Mouse (Mus musculus): ENCODE results near the gene Sec14l5. TPM values are rescaled to one million over a fixed set of nuclear protein-coding genes. Genes with fewer than 3 reads are reported as not detected.
A peak's percentile ranks its signal among the peaks of the same experiment; 100 is the strongest.

Sec14l5 gene
- total RNA-seq, 2 experiments from 2014 or later = 7.3 to 10.6 TPM

- DNase-seq (ENCODE audit: low spot score in 2 of 2) = no peak
Observed at GRCm38 (mm10) chr16:5153299-5154026, 6.6 kb downstream of the Sec14l5 start.

GRCm38 (mm10) chr16:5155014-5155413, 8.1 kb downstream of the Sec14l5 start:
- no peak for DNase-seq (ENCODE audit: low spot score in 2 of 2)

DNA sequence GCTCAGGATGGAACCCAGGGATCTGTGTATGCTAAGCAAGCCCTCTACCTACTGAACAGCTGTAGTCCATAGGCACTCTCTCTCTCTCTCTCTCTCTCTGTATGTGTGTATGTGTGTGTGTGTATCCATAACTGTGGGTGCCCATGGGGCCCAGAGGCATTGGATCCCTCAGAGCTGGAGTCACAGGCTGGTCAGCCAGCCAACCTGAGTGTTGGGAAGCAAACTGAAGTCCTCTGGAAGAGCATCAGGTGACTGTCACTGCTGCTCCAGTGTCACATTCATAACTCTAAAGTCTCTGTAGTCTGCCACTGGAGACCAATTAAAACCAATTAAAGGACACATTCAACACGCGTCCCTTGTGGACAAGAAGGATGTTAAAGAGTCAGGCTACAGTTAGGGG, 9.6 kb downstream of the Sec14l5 start:
- no peak for DNase-seq (ENCODE audit: low spot score in 2 of 2)

DNA sequence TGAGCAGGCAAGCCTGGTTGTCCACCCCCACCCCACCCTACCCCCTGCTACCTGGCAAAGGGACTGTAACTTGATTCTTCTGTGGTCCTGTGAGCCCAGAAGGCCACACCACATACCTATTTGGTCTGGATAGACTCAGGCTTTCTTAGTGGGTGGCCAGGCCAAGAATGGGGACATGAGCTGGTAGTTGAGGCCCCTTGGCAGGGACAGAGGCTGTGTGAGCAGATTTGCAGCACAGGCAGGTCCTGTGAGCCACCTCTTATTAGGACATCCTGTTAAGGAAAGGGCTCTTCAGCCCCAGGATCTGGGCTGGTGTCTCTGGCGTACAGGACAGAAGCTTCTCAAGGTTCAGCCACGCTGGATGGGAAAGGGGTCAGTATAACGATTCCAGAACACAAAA, 10.2 kb downstream of the Sec14l5 start:
- DNase-seq (ENCODE audit: low spot score in 2 of 2) = no peak

DNA sequence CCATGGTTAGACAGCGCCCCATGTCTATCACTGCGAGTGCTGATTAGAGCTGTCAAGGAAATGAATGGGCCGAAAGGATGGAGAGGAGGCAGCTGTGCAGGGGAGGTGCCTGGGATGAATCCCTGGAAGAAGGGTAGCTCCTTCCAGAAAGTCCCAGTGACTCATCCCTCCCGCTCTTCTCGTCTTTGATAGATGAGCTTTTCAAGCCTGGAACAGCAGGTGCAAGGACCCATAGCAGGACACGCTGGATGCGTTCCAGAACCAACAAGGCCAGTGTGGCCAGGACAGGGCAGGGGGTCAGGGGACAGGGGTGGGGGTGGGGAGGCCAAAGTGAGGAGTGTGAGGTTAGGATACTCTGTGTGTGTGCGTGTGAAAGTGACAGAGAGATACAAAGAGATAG, 12.3 kb downstream of the Sec14l5 start:
- DNase-seq (ENCODE audit: low spot score in 2 of 2) = no peak

DNA sequence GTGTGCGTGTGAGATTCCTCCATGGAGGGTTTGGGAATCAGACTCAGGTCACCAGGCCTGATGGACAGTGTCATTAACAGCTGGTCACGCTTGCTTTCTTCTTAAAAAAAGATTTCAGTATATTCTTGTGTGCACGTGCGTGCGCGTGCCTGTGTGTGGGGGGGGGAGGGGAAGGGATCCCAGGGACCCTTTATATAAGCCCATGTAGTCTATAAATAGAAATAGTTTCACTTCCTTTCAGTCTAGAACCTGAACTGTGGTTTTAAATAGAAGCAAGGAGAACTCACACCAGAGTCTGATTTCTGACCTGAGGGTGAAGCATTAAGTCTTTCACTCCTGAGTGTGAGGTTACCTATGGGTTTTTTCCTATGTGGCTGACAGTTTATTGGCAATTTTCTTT, 17.4 kb downstream of the Sec14l5 start:
- DNase-seq (ENCODE audit: low spot score in 2 of 2) = no peak

DNA sequence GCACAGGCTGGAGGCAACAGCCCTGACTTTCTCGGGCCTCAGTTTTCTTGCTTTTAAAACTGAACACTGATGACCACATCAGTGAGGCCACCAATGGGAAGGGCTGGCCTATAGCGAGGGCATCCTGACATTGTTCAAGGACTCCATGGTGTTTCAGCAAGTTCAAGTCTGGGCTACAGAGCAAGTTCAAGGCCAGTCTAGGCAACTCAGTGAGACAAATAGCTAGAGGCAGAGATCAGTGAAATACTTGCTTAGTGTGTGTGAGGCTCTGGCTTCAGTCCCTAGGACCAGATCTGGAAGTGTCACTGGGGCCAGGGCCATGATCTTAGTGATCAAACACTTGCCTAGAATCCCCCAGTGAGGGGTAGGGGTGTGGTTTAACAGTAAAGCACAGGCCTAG, 21.1 kb downstream of the Sec14l5 start:
- DNase-seq (ENCODE audit: low spot score in 2 of 2) = no peak

- DNase-seq (ENCODE audit: low spot score in 2 of 2) = no peak
Observed at GRCm38 (mm10) chr16:5168829-5169228, 21.9 kb downstream of the Sec14l5 start.

DNA sequence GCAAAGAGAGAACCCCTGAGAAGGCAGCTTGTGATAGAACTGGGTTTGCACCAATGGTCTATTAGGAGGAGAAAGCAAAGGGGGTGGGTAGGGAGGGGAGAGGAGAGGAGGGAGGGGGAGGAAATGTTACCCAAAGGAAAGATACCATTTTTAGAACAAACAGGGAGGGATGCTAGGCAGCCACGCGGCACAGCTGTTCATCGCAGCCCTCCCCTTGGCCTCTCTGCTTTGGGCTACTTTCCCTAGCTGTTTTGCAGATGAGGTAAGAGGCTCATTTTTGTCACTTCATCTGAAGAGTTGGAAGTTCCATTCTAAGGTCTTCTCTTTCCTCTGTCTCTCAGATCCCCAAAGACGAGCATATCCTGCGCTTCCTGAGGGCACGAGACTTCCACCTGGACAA, 25.7 kb downstream of the Sec14l5 start:
- no peak for DNase-seq (ENCODE audit: low spot score in 2 of 2)

GRCm38 (mm10) chr16:5183310-5183975, 36.5 kb downstream of the Sec14l5 start:
- DNase-seq (ENCODE audit: low spot score in 2 of 2) = no peak

- no peak for DNase-seq (ENCODE audit: low spot score in 2 of 2)
Observed at GRCm38 (mm10) chr16:5184101-5184500, 37.2 kb downstream of the Sec14l5 start.

GRCm38 (mm10) chr16:5184956-5185355, 38.0 kb downstream of the Sec14l5 start:
- no peak for DNase-seq (ENCODE audit: low spot score in 2 of 2)

- DNase-seq (ENCODE audit: low spot score in 2 of 2) = no peak
Observed at GRCm38 (mm10) chr16:5185691-5186090, 38.8 kb downstream of the Sec14l5 start.

GRCm38 (mm10) chr16:5186234-5186633, 39.3 kb downstream of the Sec14l5 start:
- DNase-seq (ENCODE audit: low spot score in 2 of 2) = peak in 1 of 2 experiments; percentile 60

DNA sequence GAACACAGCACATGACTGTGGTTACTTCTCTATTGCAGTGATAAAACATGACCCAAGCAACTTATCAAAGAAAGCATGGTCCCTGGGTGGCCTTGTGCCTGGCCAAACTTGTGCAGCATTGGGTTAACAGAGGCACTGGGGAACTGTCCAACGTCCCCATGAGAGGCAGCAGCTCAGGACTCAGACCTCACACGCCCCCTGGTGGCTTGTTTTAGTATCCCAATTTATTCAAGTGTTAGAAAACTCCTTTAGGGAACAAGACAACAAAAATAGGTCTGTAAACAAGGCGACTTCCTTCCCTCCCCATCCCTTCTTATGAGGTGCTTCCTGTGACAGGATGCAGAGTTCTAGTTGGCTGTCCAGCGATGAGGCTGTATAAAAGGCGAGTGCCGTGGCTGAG, 48.2 kb downstream of the Sec14l5 start:
- peak; percentile 21 to 74 for DNase-seq (ENCODE audit: low spot score in 2 of 2)

DNA sequence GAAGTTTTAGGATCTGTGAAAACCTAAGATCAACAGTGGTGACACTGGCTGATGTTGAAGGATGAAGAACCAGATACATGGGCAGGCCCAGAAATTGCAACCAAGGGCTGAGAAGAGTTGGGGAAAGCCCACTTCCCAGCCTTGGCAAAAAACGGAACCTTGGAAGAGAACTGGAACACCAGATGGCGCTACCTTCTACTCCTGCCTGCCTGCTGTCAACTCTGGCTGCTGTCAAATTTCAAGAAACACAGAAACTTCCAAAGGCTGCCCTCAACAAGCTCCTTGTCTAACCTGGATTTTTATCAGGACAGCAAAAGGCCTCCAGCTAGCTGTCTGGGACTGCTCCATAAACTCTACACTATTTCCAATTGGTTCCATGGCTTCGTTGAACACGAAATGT, 55.8 kb downstream of the Sec14l5 start:
- peak; percentile 19 to 67 for DNase-seq (ENCODE audit: low spot score in 2 of 2)

DNA sequence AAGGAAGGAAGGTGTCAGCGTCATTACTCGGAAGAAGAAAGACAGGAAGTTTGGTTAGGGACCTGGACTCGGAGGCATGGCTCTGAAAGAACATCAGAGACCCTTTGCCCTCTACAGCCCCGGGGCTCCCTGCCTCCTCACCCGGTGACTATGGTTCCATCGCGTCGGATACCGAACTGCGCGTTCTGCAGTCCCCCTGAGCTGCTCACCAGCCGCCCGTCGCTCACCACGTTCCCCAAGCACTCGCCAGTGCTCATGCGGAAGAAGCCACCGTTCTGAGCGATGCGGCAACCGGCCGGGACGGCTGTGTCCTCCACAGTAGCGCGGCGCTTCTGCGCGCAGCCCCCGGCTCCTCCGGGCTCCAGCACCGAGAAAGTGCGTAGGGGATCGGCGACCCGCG, 56.3 kb downstream of the Sec14l5 start:
- peak in 1 of 2 experiments; percentile 28 for DNase-seq (ENCODE audit: low spot score in 2 of 2)

GRCm38 (mm10) chr16:5203668-5204433, 56.9 kb downstream of the Sec14l5 start, which contains the start of gene Nagpa:
Gene Nagpa, minus strand, starts transcription at chr16:5204012.
- DNase-seq (ENCODE audit: low spot score in 2 of 2) = peak; percentile 61 to 87

GRCm38 (mm10) chr16:5205431-5205970, 58.6 kb downstream of the Sec14l5 start:
- DNase-seq (ENCODE audit: low spot score in 2 of 2) = no peak

DNA sequence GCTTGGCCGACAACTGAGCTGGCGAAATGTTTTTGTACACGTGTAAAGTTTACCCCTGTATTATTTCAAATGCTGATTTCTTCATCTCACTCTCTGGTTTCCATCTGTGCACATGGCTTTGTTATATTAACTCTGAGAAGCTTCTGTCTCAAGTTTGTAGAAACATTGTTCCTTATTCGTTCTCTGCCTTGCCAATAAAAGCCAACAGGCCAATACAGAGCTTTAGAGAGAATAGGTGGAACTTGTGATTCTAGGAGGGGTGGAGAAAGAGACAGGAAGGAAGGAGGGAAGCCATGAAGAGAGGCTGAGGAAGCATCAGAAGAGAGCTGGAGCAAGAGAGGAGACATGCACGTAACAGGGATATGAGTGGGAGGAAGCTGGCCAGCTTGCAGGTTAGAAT, 59.1 kb downstream of the Sec14l5 start:
- peak in 1 of 2 experiments; percentile 54 for DNase-seq (ENCODE audit: low spot score in 2 of 2)

DNA sequence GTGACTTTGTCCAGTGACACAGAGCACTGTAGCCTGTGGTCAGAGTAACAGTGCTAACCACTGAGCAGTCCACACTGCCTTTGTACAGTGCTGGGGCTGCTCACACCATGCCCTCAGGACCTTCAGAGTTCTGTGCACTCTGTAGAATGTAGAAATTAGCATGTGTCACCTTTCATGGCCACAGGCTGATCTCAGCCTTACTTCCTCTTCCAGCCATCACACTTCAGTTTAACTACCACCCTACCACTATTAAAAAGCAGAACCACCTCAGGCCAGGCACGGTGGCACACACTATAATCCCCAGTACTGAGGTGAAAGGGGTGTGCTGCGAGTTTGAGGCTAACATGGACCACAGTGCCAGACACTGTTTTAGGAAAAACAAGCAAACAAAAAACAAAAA, 63.5 kb downstream of the Sec14l5 start:
- no peak for DNase-seq (ENCODE audit: low spot score in 2 of 2)

GRCm38 (mm10) chr16:5212150-5212549, 65.2 kb downstream of the Sec14l5 start:
- DNase-seq (ENCODE audit: low spot score in 2 of 2) = no peak
